Mouse (Mus musculus) erythroblast, embryonic 14.5 days (primary cell): Measurements from ENCODE around the gene Klrc1.
"Not testable (repeated sequence)": the region's sequence is repeated elsewhere in the genome, so short reads cannot be mapped to it uniquely, and the experiment has no call there.

Source experiments
- GATA1 ChIP-seq: IDR thresholded peaks from 2 replicates; pipeline ENCODE4 v1.6.1; 2012; ENCODE audit warnings: low read length, inconsistent platforms, mixed read lengths
- TAL1 ChIP-seq: IDR thresholded peaks from 3 replicates; pipeline ENCODE4 v1.6.1; 2012; ENCODE audit warnings: low read length, inconsistent platforms, mixed read lengths

GRCm38 (mm10) chr6:129643237-129643636, 35.5 kb downstream of the Klrc1 start, which contains the start of gene Klrc3:
- not testable (repeated sequence) for TF ChIP-seq GATA1, TAL1
